Mouse (Mus musculus): ENCODE data around the gene Foxc2. TPM values are rescaled to one million over a fixed set of nuclear protein-coding genes. Genes with fewer than 3 reads are reported as not detected.
A peak's percentile ranks its signal among the peaks of the same experiment; 100 is the strongest.
"Not testable (repeated sequence)": the region's sequence is repeated elsewhere in the genome, so short reads cannot be mapped to it uniquely, and the experiment has no call there.

Foxc2 gene
- polyA plus RNA-seq, 1 experiment from 2014 or later = 3.3 TPM

DNA sequence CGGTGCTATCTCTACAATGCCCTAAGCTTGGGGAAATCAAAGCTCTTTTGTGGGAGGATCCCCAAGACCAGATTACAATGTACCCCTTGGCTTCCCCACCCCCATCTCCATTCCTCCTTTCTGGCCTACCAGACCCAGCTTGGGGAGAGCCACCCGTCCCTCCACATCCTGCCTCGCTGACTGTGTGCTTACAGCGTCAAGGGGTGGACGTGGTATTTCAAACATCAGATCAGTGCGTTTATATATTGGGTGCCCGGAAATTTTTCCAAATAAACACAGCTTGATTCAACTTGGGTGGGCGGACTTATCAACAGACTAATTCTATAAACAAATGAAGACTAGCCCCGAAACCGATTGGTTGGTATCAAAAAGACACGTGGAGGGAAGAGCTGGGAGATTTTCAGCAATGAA, 11.3 kb downstream of the Foxc2 start:
- Histone ChIP-seq H3K9me3 (replicated peaks) (no peaks in the 10 kb centered on the region), H3K4me1 (peaks cover 50% of the 10 kb centered on the region), H3K27ac (no peak overlapping the region), H3K27me3 (ENCODE audit: low read depth, poor library complexity, severe bottlenecking) (peaks cover 98% of the 10 kb centered on the region), H3K36me3 (no peaks in the 10 kb centered on the region), H3K4me3 (no peak overlapping the region)
- no peak for DNase-seq (ENCODE audit: low spot score)
- 3% methylated on average over 11 of the region's 11 CpGs for WGBS

DNA sequence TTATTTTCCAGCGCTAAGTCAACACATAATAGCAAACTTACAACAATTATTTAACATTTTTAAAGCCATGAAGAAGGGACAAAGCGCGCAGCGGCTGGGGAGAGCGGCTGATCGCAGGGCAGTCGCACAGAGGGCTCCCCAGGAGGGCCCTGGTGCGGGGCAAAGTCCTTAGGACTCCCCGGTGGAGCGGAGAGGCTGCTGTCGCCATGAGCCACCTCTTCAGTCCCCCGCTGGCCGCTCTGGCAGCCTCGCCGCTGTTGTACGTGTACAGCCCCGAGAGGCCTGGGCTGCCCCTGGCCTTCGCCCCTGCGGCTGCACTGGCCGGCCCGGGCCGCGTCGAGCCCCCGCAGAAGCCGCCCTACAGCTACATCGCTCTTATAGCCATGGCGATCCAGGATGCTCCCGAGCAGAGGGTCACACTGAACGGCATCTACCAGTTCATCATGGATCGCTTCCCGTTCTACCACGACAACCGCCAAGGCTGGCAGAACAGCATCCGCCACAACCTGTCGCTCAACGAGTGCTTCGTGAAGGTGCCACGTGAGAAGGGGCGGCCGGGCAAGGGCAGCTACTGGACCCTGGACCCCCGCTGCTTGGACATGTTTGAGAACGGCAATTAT, 11.9 kb downstream of the Foxc2 start, which contains the start of gene Foxl1:
Foxl1 (plus strand) TSS at position 185 of the 620 bp plus-strand sequence.
- WGBS = under 1% methylated on average over 43 of the region's 43 CpGs
- H3K36me3 ChIP-seq = no peaks in the 10 kb centered on the region
- peak within 1 kb of the TSS; percentile 66 for H3K27ac ChIP-seq
- peak; percentile 67 for DNase-seq (ENCODE audit: low spot score)
- H3K4me1 ChIP-seq = peaks cover 50% of the 10 kb centered on the region
- H3K4me3 ChIP-seq = peak within 1 kb of the TSS; percentile 39
- peaks cover 97% of the 10 kb centered on the region for H3K27me3 ChIP-seq (ENCODE audit: low read depth, poor library complexity, severe bottlenecking)
- H3K9me3 ChIP-seq (replicated peaks) = no peaks in the 10 kb centered on the region

DNA sequence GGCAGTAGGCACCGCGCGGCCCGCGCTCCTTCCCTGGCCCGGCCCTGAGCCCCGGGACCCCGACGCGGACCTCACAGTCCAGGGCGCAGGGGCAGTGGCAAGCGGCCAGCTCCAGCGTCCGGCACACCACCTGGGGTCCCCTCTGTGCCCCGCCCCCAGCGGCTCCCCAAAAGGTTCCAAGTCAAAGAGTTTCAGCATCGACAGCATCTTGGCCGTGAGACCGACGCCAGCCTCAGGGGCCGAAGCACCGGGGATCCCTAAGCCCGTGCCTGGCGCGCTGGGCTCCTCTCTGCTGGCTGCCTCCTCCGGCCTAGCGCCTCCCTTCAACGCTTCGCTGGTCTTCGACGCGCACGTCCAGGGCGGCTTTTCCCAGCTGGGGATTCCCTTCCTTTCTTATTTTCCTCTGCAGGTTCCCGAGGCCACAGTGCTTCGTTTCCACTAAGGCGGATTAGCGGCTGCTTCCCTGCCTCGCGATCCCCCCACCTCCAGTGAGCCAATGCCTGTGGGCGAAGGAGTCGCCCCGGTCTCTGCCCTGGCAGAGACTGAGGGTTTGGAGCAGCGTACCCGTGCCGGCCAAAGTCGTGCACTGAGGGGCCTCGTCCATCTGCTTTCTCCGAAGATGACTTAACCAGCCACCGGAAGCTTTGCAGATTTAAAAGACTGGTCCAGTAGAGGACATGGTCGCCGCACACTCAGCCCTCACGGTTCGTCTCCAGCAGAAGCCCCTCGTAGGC, 12.7 kb downstream of the Foxc2 start:
- Histone ChIP-seq H3K4me1 (peaks cover 50% of the 10 kb centered on the region), H3K27ac (peak overlapping the region; percentile 66), H3K9me3 (replicated peaks) (no peaks in the 10 kb centered on the region), H3K36me3 (no peaks in the 10 kb centered on the region), H3K27me3 (ENCODE audit: low read depth, poor library complexity, severe bottlenecking) (peaks cover 97% of the 10 kb centered on the region), H3K4me3 (peak overlapping the region; percentile 39)
- DNase-seq (ENCODE audit: low spot score) = peak; percentile 70
- 2% methylated on average over 55 of the region's 55 CpGs for WGBS

DNA sequence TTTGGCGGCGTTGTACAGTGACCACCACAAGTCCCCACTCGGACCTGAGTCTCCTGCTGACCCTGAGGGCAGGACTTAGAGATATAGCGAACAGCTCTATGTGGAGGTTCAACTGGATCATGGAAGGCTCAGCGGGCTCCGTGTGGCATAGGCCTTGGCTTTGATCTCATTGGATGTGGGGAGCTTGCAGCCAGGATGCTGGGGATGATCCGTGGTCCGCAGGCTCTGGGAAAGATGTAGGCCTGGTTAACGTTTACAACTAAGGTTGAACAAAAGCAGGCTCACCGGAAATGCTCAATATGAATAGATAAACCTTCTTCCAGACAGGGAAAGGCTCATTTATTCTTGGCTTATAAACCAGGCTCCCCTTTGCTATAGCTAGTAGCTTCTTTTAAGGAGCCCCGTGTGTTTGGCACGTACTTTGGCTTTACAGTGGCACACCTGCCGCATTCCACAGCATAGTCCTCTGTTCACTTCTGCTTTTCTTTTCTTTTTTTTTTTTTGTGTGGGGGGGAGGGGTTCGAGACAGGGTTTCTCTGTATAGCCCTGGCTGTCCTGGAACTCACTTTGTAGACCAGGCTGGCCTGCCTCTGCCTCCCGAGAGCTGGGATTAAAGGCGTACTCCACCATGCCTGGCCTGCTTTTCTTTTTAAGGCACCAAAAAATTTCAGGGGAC, 13.4 kb downstream of the Foxc2 start:
- Histone ChIP-seq H3K9me3 (replicated peaks) (no peaks in the 10 kb centered on the region), H3K4me3 (no peak overlapping the region), H3K36me3 (no peaks in the 10 kb centered on the region), H3K4me1 (peaks cover 47% of the 10 kb centered on the region), H3K27me3 (ENCODE audit: low read depth, poor library complexity, severe bottlenecking) (peaks cover 97% of the 10 kb centered on the region), H3K27ac (no peak overlapping the region)
- 13% methylated on average over 16 of the region's 16 CpGs for WGBS
- peak; percentile 60 for DNase-seq (ENCODE audit: low spot score)

DNA sequence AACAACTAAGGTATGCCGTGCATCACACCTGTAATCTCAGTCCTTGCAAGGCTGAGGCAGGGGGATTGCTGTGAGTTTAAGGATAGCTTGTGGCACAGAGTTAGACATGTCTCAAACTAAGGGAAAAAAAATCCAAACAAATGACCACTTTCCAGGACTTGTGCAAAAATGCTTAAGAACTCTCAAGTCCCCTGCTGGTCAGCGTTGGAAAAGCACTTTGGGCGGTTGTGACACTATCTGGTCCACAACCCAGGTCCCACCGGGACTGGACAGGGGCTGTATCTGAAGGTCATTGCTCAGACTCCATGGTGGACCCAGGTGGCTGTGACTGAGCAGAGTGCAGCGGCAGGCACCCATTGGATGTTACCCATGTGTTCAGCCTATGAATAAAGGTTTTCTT, 14.6 kb downstream of the Foxc2 start:
- Histone ChIP-seq H3K36me3 (no peaks in the 10 kb centered on the region), H3K27me3 (ENCODE audit: low read depth, poor library complexity, severe bottlenecking) (peaks cover 97% of the 10 kb centered on the region), H3K4me1 (peaks cover 36% of the 10 kb centered on the region), H3K27ac (no peak overlapping the region), H3K4me3 (no peak overlapping the region), H3K9me3 (replicated peaks) (no peaks in the 10 kb centered on the region)
- WGBS = 34% methylated on average over 5 of the region's 5 CpGs
- peak; percentile 63 for DNase-seq (ENCODE audit: low spot score)

DNA sequence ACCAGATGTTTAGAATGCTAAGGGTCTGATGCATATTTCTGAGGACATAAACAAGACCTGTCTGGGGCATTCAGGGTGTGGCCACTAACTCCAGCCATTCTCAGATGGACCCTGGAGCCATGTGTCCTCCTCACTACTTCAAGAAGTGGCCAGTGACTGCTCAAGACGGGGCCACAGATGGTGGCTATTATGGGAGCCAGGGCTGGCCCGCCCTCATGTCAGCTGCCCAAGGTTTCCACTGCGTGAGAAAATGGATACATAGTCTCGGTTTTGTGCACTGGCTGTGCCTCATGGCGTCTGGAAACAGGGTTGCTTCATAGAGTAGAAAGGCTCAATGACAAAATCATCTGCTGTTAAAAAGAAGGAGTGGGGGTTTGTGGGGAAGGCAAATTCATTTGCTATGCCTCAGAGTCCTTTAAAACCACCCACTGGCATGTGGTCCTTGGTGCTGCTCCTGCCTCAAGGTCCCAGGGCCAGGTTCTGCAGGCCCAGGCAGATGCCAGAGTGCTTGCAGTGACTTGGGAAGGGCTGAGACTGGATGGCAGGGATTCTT, 17.1 kb downstream of the Foxc2 start:
- Histone ChIP-seq H3K4me1 (peaks cover 13% of the 10 kb centered on the region), H3K9me3 (replicated peaks) (no peaks in the 10 kb centered on the region), H3K36me3 (no peaks in the 10 kb centered on the region), H3K4me3 (no peak overlapping the region), H3K27ac (no peak overlapping the region), H3K27me3 (ENCODE audit: low read depth, poor library complexity, severe bottlenecking) (peaks cover 73% of the 10 kb centered on the region)
- 68% methylated on average over 5 of the region's 5 CpGs for WGBS
- no peak for DNase-seq (ENCODE audit: low spot score)

DNA sequence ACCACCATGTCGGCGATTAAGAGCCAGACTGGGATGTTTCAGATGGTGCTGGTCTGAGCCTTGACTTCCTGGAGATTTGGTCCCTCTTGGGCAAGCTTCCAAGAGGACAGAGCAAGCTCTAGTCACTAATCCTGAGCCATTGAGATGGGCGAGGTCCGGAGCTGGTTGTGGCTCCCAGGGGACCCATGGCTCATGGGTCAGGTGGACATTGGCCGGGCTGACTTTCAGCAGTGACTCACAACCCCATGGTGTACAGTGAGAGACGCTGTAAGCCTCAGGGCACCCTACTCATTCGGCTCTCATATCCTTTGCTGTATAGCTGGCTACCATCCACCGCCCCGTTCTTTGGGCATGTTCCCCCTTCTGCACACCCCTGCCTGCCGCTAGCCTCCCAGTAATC, 18.1 kb downstream of the Foxc2 start:
- WGBS = 89% methylated on average over 10 of the region's 10 CpGs
- H3K4me1 ChIP-seq = peaks cover 2% of the 10 kb centered on the region
- no peaks in the 10 kb centered on the region for H3K36me3 ChIP-seq
- DNase-seq (ENCODE audit: low spot score) = no peak
- no peak overlapping the region for H3K4me3 ChIP-seq
- H3K27ac ChIP-seq = no peak overlapping the region
- H3K9me3 ChIP-seq (replicated peaks) = peaks cover 2% of the 10 kb centered on the region; the same call in 1 of the 2 replicates
- peaks cover 62% of the 10 kb centered on the region for H3K27me3 ChIP-seq (ENCODE audit: low read depth, poor library complexity, severe bottlenecking)

DNA sequence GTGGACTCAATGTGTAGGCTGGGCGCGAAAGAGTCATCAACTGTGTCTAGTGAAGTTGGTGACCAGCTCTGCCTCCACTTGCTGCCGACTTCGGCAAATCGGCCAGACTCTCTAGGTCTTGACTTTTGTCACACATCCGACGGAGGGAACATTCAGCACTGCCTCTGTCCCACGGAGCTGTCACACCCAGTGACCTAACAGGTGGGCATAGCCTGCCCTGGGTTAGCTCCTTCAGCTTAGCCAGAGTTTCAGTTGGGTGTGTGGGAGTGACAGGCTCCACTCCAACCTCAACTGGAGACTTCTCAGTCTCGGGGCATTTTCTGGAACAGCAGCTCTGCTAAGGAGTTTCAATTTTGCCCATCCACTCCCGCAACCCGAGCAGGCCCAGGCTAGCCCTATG, 18.5 kb downstream of the Foxc2 start:
- no peak for DNase-seq (ENCODE audit: low spot score)
- Histone ChIP-seq H3K4me3 (no peak overlapping the region), H3K27me3 (ENCODE audit: low read depth, poor library complexity, severe bottlenecking) (peaks cover 58% of the 10 kb centered on the region), H3K36me3 (no peaks in the 10 kb centered on the region), H3K9me3 (replicated peaks) (peaks cover 2% of the 10 kb centered on the region; the same call in 1 of the 2 replicates), H3K4me1 (no peaks in the 10 kb centered on the region), H3K27ac (no peak overlapping the region)
- WGBS = 89% methylated on average over 11 of the region's 11 CpGs

DNA sequence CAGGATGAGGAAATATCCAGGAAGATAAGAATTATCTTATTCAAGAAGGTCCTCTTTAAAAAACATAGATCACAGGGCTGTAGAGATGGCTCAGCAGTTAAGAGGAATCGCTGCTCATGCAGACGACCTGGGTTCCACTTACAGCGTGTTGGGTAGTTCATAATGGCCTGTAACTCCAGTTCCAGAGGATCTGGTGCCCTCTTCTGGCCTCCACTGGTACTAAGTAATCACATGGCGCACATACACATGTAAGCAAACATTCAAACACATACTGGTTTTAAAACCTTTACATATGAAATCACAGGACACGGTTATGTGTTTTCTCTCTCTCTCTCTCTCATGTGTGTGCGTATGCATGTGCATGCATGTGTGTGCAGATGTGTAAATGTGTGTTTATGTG, 20.9 kb downstream of the Foxc2 start:
- no peak for DNase-seq (ENCODE audit: low spot score)
- Histone ChIP-seq H3K27me3 (ENCODE audit: low read depth, poor library complexity, severe bottlenecking) (peaks cover 42% of the 10 kb centered on the region), H3K4me1 (no peaks in the 10 kb centered on the region), H3K4me3 (no peak overlapping the region), H3K9me3 (replicated peaks) (peaks cover 2% of the 10 kb centered on the region; the same call in 1 of the 2 replicates), H3K27ac (no peak overlapping the region), H3K36me3 (no peaks in the 10 kb centered on the region)
- WGBS = 93% methylated on average over 6 of the region's 6 CpGs

DNA sequence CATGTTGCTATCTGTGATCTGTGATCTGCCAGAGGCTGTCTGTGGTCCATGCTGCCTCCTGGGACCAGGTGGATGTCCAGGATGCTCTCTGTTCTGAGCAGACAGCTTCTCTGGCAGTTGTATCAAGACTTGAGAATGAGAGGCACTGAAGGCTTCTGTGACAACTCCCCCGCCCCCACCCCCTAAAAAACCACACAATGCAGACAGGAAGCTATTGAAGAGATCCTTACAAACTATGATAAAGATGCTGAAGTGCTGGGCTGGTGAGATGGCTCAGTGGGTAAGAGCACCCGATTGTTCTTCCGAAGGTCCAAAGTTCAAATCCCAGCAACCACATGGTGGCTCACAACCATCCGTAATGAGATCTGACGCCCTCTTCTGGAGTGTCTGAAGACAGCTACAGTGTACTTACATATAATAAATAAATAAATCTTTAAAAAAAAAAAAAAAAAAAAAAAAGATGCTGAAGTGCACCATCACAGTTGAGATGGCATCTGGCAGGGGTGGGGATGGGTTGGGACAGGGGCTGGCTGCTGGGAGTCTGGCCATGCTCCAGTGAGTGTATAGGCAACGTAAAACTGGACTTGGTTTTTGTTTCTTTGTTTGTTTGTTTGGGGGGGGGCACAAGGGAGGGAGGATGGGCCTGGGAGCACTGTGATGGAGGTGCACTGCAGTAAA, 29.6 kb downstream of the Foxc2 start:
- H3K4me1 ChIP-seq = peaks cover 36% of the 10 kb centered on the region
- 84% methylated on average over 5 of the region's 6 CpGs for WGBS
- peaks cover 58% of the 10 kb centered on the region for H3K27me3 ChIP-seq (ENCODE audit: low read depth, poor library complexity, severe bottlenecking)
- DNase-seq (ENCODE audit: low spot score); H3K36me3 ChIP-seq; H3K27ac ChIP-seq; H3K4me3 ChIP-seq; H3K9me3 ChIP-seq (replicated peaks): not testable (repeated sequence)

DNA sequence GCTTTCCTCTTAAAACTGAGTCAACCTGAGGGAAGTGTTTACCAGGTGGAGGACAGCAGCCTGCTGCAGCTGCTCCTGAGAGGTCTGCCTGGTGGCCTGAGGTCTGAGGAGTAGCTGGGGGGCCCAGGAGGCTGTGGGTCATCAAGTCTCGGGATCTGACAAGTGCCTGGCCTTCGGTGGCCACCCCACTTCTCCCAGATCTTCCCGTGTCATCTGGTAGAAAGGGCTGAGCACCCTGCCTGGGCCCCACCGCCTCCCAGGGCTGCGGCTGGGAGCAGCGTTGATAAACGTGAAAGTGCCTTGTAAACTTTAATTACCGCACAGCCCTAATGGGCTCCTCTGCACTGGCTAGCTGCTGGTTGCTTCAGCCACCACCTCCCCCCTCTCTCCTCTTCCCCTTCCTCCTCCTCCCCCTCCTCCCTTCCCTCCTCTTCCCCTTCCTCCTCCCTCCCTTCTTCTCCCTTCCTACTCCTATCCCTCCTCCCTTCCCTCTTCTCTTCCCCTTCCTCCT, 32.7 kb downstream of the Foxc2 start:
- peaks cover 54% of the 10 kb centered on the region for H3K27me3 ChIP-seq (ENCODE audit: low read depth, poor library complexity, severe bottlenecking)
- 0 out of 2 replicates have a peak overlapping the region, but pooled peaks have one; percentile 21 for H3K4me3 ChIP-seq
- no peaks in the 10 kb centered on the region for H3K36me3 ChIP-seq
- peaks cover 29% of the 10 kb centered on the region for H3K4me1 ChIP-seq
- no peaks in the 10 kb centered on the region for H3K9me3 ChIP-seq (replicated peaks)
- peak overlapping the region; percentile 71 for H3K27ac ChIP-seq
- WGBS = 10% methylated on average over 8 of the region's 8 CpGs
- peak; percentile 48 for DNase-seq (ENCODE audit: low spot score)

DNA sequence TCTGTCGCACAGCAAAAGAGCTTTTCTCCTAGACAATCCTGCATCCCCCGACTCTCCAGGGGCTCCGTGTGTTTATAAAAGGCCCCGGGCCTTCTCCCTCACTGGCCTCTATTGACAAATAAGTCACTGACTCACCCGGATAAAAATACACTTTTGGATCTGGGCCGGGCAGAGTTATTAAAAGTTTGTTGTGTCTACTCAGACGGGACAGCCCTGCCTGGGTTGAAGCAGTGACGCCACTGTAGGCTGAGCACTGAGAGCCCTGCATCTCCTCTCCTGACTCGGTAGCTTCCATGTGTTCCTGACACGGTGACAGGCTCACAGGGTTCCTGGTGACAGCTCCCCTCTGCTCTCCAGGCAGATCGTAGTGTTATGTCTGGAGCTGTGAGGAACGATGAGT, 36.4 kb downstream of the Foxc2 start:
- Histone ChIP-seq H3K4me3 (no peak overlapping the region), H3K4me1 (peaks cover 26% of the 10 kb centered on the region), H3K36me3 (no peaks in the 10 kb centered on the region), H3K9me3 (replicated peaks) (no peaks in the 10 kb centered on the region), H3K27me3 (ENCODE audit: low read depth, poor library complexity, severe bottlenecking) (peaks cover 68% of the 10 kb centered on the region), H3K27ac (no peak overlapping the region)
- DNase-seq (ENCODE audit: low spot score) = no peak
- 70% methylated on average over 12 of the region's 12 CpGs for WGBS
